Mouse (Mus musculus) neural tube, embryonic 12.5 days (tissue): Measurements from ENCODE around the gene Sox11. TPM values are rescaled to one million over a fixed set of nuclear protein-coding genes. Genes with fewer than 3 reads are reported as not detected.

Experiments used
- ATAC-seq: fragments of 200-750 bp; cut with Nextera tagmentation; 2 replicates; pipeline ENCODE4 v1.8.0; 2017; ENCODE audit warnings: low read depth, mild to moderate bottlenecking, moderate TSS enrichment, moderate library complexity; ENCODE audit not compliant: low FRiP score
- H3K27ac ChIP-seq: fragments of 300-500 bp; sonication (generic); 2 replicates; pipeline ENCODE4 v1.5.1; 2016
- H3K27me3 ChIP-seq: fragments of 300-500 bp; sonication (generic); replicated peaks from 2 replicates; pipeline ENCODE4 v1.6.1; 2016; ENCODE audit warnings: mild to moderate bottlenecking
- H3K36me3 ChIP-seq: fragments of 300-500 bp; sonication (generic); 2 replicates; pipeline ENCODE4 v1.6.1; 2016; ENCODE audit warnings: mild to moderate bottlenecking
- H3K4me1 ChIP-seq: fragments of 300-500 bp; sonication (generic); 2 replicates; pipeline ENCODE4 v1.6.1; 2016
- H3K4me2 ChIP-seq: fragments of 300-500 bp; sonication (generic); replicated peaks from 2 replicates; pipeline ENCODE4 v1.6.1; 2016; ENCODE audit warnings: mild to moderate bottlenecking
- H3K4me3 ChIP-seq: fragments of 300-500 bp; sonication (generic); 2 replicates; pipeline ENCODE4 v1.5.1; 2016
- H3K9ac ChIP-seq: fragments of 300-500 bp; sonication (generic); 2 replicates; pipeline ENCODE4 v1.6.1; 2016; ENCODE audit warnings: mild to moderate bottlenecking
- H3K9me3 ChIP-seq: fragments of 300-500 bp; sonication (generic); 2 replicates; pipeline ENCODE4 v1.6.1; 2016; ENCODE audit warnings: mild to moderate bottlenecking
- WGBS: fragments of 180-500 bp; shearing (Covaris S2); methylation state at CpG from one replicate; pipeline ENCODE4 v1.1.7; 2016; 5-methylcytosine and 5-hydroxymethylcytosine counted together
- polyA plus RNA-seq: library from polyadenylated mRNA; unstranded; fragments of >200 nt; fragmentation: Nextera tagmentation; extraction: Ambion mirVana; gene quantifications from 2 replicates; pipeline ENCODE4 v1.2.1, GENCODE M21; 2016

Gene Sox11
- polyA plus RNA-seq, 1 experiment from 2014 or later, result 584 TPM

GRCm38 (mm10) chr12:27342691-27343605, 574 bp upstream of the Sox11 start:
- Histone ChIP-seq H3K27ac (peak overlapping the region; percentile 100), H3K36me3 (no peaks in the 10 kb centered on the region), H3K4me1 (peaks cover 12% of the 10 kb centered on the region; the same call in 1 of the 2 replicates), H3K9ac (peak overlapping the region; percentile 100), H3K4me3 (peak overlapping the region; percentile 99), H3K27me3 (no peaks in the 10 kb centered on the region), H3K9me3 (no peaks in the 10 kb centered on the region), H3K4me2 (peak overlapping the region; percentile 65)
- peak; percentile 94 for ATAC-seq
- WGBS, result under 1% methylated on average over 83 of the region's 83 CpGs

DNA sequence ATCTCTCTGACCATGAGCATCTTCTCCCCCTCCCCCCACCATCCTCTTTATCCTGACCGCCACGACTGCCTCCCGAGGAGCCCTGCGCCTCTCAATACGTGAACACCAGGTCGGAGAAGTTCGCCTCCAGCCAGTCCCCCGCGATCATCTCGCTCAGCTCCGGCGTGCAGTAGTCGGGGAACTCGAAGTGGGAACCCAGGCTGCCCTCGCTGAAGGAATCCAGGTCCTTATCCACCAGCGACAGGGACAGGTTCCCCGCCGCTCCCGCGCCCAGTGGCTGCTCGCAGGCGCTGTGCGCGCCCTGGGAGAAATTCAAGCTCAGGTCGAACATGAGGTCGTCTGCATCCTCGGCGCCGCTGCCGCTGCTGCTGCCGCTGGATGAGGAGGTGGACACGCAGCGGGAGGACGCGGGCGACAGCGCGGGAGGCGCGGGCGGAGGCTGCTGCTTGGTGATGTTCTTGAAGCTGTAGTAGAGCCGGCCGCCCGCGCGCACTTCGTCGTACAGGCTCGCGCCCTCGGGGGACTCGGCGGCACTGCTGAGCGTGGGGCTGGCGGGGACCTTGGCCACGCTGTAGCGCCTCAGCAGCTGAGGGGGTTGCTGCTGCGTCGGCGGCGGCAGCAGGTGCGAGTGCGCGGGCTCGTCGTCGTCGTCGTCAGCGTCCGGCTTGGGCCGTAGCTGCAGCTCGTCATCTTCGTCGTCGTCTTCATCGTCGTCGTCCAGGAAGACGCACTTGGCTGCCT, 1.1 kb downstream of the Sox11 start:
- Histone ChIP-seq H3K9me3 (no peaks in the 10 kb centered on the region), H3K27me3 (no peaks in the 10 kb centered on the region), H3K36me3 (peaks cover 2% of the 10 kb centered on the region; the same call in 1 of the 2 replicates), H3K4me2 (peak overlapping the region; percentile 50), H3K4me1 (peaks cover 7% of the 10 kb centered on the region), H3K4me3 (peak overlapping the region; percentile 99), H3K9ac (peak overlapping the region; percentile 100), H3K27ac (peak overlapping the region; percentile 100)
- under 1% methylated on average over 80 of the region's 80 CpGs for WGBS
- no peak for ATAC-seq

- peak overlapping the region; percentile 100 for H3K27ac ChIP-seq
- no peaks in the 10 kb centered on the region for H3K9me3 ChIP-seq
- WGBS, result under 1% methylated on average over 14 of the region's 14 CpGs
- peak overlapping the region; percentile 99 for H3K4me3 ChIP-seq
- peak overlapping the region; percentile 36 for H3K4me2 ChIP-seq
- H3K9ac ChIP-seq, result peak overlapping the region; percentile 100
- no peaks in the 10 kb centered on the region for H3K27me3 ChIP-seq
- H3K36me3 ChIP-seq, result peaks cover 3% of the 10 kb centered on the region; the same call in 1 of the 2 replicates
- H3K4me1 ChIP-seq, result peaks cover 7% of the 10 kb centered on the region; the same call in 1 of the 2 replicates
- ATAC-seq, result no peak
Observed at GRCm38 (mm10) chr12:27340451-27341035, 1.8 kb downstream of the Sox11 start.

DNA sequence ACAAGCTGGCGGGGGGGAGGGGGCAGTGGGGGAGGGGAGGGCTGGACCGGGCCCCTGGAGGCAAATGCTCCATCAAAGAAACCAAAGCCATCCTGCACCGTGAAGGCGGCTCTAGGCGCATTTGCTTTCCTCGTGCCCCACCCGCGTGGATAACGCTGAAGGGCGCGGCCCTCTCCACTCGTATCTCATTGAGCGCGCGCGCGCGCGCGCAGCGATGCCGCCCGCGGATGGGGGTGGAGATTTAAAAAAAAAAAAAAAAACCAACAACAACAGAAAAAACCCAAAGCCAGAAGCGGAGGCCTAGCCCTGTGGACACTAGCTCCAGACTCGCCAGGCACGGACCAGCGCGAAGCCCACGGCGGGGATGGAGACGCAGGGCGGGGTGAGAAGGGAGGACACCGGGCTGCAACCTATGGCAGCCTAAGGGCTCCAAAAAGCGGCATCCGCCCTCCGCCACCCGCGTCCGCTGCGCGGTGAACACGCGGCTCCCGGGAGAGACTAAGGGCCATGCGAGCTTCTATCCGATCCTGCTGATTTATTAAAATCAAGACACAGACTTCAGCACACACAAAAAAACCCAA, 3.1 kb downstream of the Sox11 start:
- ATAC-seq, result no peak
- Histone ChIP-seq H3K36me3 (peaks cover 13% of the 10 kb centered on the region), H3K9me3 (no peaks in the 10 kb centered on the region), H3K27me3 (no peaks in the 10 kb centered on the region), H3K4me2 (peak overlapping the region; percentile 70), H3K9ac (peak overlapping the region; percentile 100), H3K4me3 (peak overlapping the region; percentile 79), H3K4me1 (peaks cover 11% of the 10 kb centered on the region; the same call in 1 of the 2 replicates), H3K27ac (peak overlapping the region; percentile 74)
- WGBS, result under 1% methylated on average over 47 of the region's 47 CpGs

GRCm38 (mm10) chr12:27338721-27339170, 3.6 kb downstream of the Sox11 start:
- peak overlapping the region; percentile 100 for H3K9ac ChIP-seq
- H3K4me3 ChIP-seq, result peak overlapping the region; percentile 79
- ATAC-seq, result no peak
- H3K27me3 ChIP-seq, result no peaks in the 10 kb centered on the region
- H3K27ac ChIP-seq, result peak overlapping the region; percentile 74
- H3K9me3 ChIP-seq, result no peaks in the 10 kb centered on the region
- WGBS, result under 1% methylated on average over 40 of the region's 40 CpGs
- H3K36me3 ChIP-seq, result peaks cover 13% of the 10 kb centered on the region
- H3K4me2 ChIP-seq, result peak overlapping the region; percentile 70
- H3K4me1 ChIP-seq, result peaks cover 11% of the 10 kb centered on the region; the same call in 1 of the 2 replicates

- Histone ChIP-seq H3K27me3 (no peaks in the 10 kb centered on the region), H3K9ac (peak overlapping the region; percentile 100), H3K27ac (peak overlapping the region; percentile 42; the same call in 1 of the 2 replicates), H3K4me2 (peak overlapping the region; percentile 70), H3K36me3 (peaks cover 13% of the 10 kb centered on the region), H3K9me3 (no peaks in the 10 kb centered on the region), H3K4me1 (peaks cover 11% of the 10 kb centered on the region; the same call in 1 of the 2 replicates), H3K4me3 (peak overlapping the region; percentile 79)
- WGBS, result 2% methylated on average over 12 of the region's 12 CpGs
- no peak for ATAC-seq
Observed at GRCm38 (mm10) chr12:27338116-27338515, 4.3 kb downstream of the Sox11 start.

DNA sequence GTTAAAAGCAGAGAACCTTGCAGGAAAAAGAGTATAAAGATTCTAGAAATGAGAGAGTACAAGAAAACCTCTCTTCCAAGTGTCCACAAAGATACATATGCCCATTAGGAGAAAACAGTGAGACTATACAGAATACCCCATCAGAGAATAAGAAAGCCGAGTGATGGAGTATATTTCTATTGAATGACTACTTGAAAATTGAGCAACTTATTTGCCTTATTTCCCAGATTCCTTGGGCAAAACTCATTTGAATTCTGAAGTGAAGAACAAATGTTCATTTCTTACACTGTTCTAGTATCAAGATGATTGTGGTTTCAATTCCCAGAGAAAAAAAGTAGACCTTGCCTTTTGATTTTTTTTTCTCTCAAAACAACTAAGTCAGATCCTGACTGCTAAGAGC, 4.9 kb downstream of the Sox11 start:
- 20% methylated on average over 1 of the region's 1 CpGs for WGBS
- peaks cover 13% of the 10 kb centered on the region for H3K36me3 ChIP-seq

DNA sequence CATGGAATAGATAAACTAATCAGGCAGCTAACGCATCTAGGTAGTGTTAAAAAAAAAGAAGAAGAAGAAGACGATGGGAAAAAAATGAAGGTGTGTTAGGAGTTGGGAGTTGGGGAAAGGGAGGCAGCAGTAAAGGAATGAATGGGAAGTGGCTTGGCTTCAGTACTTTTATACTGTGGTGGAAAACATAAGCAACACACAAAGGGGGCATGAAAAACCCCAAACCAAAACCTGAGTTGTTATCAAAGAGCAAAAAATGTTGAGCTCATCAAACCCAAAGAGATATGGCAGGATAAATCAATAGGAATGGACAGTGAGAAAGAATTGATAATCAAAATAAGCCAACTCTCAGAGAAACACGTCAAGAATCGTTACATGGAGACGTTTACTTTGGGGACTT, 5.6 kb downstream of the Sox11 start:
- H3K4me2 ChIP-seq, result peak overlapping the region; percentile 70
- no peak for ATAC-seq
- WGBS, result 50% methylated on average over 5 of the region's 5 CpGs
- H3K27me3 ChIP-seq, result no peaks in the 10 kb centered on the region
- H3K4me1 ChIP-seq, result peaks cover 11% of the 10 kb centered on the region; the same call in 1 of the 2 replicates
- H3K36me3 ChIP-seq, result peaks cover 13% of the 10 kb centered on the region
- H3K4me3 ChIP-seq, result peak overlapping the region; percentile 79
- no peak overlapping the region for H3K27ac ChIP-seq
- peak overlapping the region; percentile 100 for H3K9ac ChIP-seq
- H3K9me3 ChIP-seq, result no peaks in the 10 kb centered on the region

More for the DNA sequence above, 4.9 kb downstream of the Sox11 start:
- H3K4me1 ChIP-seq, result peaks cover 11% of the 10 kb centered on the region; the same call in 1 of the 2 replicates
- H3K9ac ChIP-seq, result peak overlapping the region; percentile 100
- H3K9me3 ChIP-seq, result no peaks in the 10 kb centered on the region
- no peak for ATAC-seq
- H3K4me2 ChIP-seq, result peak overlapping the region; percentile 70
- H3K27me3 ChIP-seq, result no peaks in the 10 kb centered on the region
- H3K4me3 ChIP-seq, result peak overlapping the region; percentile 79
- no peak overlapping the region for H3K27ac ChIP-seq

DNA sequence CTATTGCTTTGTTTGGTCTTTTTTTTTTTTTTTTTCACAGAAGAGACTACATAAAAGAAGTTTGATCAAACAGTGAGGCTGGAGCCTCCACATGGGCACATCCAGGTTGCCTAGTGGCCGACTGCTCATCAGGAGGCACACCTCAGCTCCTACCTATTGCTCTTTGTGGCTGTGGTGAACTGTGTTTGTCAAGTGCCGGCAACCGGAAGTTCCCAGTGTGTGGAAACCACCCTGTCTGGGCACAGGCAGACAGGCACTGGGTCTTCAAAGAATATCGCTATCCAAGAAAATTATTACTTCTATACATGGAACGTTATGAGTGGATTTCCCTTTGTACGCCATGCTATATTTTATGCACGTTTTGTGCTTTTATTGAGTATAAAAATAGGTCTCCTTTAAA, 6.0 kb downstream of the Sox11 start:
- 67% methylated on average over 7 of the region's 7 CpGs for WGBS
- peaks cover 11% of the 10 kb centered on the region; the same call in 1 of the 2 replicates for H3K4me1 ChIP-seq
- no peaks in the 10 kb centered on the region for H3K9me3 ChIP-seq
- no peak for ATAC-seq
- peak overlapping the region; percentile 100; the same call in 1 of the 2 replicates for H3K9ac ChIP-seq
- H3K4me3 ChIP-seq, result peak overlapping the region; percentile 32
- no peak overlapping the region for H3K27ac ChIP-seq
- H3K36me3 ChIP-seq, result peaks cover 13% of the 10 kb centered on the region
- H3K27me3 ChIP-seq, result no peaks in the 10 kb centered on the region
- H3K4me2 ChIP-seq, result peak overlapping the region; percentile 70

DNA sequence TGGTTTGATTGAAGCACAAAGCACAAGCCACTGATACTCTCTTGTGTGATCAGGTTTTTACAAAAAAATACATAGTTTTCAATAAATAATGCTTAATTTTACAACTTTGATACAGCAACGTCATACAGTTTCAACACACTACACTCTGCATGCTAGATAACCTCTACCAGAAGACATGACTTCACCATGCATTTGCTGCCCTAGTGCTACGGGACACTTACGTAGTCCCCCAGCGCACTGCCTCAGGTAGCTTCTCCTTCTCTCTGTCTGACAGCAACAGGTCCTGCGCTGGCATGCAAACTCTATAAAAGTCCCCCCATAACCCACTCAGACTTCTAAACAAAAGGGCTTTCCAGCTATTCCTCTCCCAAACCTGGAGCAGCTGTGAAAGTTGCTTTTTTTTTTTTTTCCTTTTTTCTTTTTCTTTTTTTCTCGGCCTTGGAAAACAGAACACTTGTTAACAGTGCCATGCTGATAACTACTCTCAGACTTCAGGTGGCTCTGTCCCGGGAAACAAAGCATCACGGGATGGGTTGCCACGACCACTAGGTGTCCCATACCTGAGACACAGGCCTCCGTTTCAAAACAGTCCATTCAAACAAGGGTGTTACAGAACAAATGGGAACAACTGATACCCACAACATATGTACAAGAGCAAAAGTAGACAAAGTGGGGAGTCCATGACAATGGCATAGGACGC, 6.9 kb downstream of the Sox11 start:
- no peaks in the 10 kb centered on the region for H3K9me3 ChIP-seq
- H3K27ac ChIP-seq, result no peak overlapping the region
- H3K4me3 ChIP-seq, result peak overlapping the region; percentile 11; the same call in 1 of the 2 replicates
- H3K36me3 ChIP-seq, result peaks cover 13% of the 10 kb centered on the region
- ATAC-seq, result no peak
- H3K4me1 ChIP-seq, result peaks cover 11% of the 10 kb centered on the region; the same call in 1 of the 2 replicates
- H3K4me2 ChIP-seq, result peak overlapping the region; percentile 70
- H3K9ac ChIP-seq, result peak overlapping the region; percentile 35; the same call in 1 of the 2 replicates
- WGBS, result 66% methylated on average over 11 of the region's 11 CpGs
- no peaks in the 10 kb centered on the region for H3K27me3 ChIP-seq

DNA sequence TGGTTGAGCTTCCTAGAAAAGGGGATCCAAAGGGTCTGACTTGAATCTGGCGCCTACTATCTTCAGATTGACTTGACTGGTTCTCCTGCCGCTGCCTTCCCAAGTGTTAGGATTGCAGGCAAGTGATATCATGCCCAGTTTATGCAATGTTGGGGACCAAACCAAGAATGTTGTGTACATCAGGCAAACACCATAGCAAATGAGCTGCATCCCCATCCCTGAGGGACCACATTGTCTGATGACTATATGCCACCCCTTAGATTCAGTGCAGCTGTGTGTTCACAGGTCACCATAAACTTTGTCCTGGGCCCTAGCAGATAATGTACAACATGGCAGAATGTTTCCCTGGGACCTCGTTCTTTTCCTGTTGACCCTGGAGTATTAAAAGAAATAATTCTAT, 8.8 kb downstream of the Sox11 start:
- H3K27ac ChIP-seq, result peak overlapping the region; percentile 6; the same call in 1 of the 2 replicates
- WGBS, result 88% methylated on average over 3 of the region's 3 CpGs

More for the DNA sequence above, 8.8 kb downstream of the Sox11 start:
- H3K4me1 ChIP-seq, result peaks cover 11% of the 10 kb centered on the region; the same call in 1 of the 2 replicates
- no peak overlapping the region for H3K9ac ChIP-seq
- H3K4me3 ChIP-seq, result no peak overlapping the region
- no peaks in the 10 kb centered on the region for H3K27me3 ChIP-seq
- H3K36me3 ChIP-seq, result peaks cover 13% of the 10 kb centered on the region
- ATAC-seq, result no peak
- H3K9me3 ChIP-seq, result no peaks in the 10 kb centered on the region
- no peak overlapping the region for H3K4me2 ChIP-seq
